Mouse (Mus musculus): ENCODE results near the gene Atp6v1g2.

DNA sequence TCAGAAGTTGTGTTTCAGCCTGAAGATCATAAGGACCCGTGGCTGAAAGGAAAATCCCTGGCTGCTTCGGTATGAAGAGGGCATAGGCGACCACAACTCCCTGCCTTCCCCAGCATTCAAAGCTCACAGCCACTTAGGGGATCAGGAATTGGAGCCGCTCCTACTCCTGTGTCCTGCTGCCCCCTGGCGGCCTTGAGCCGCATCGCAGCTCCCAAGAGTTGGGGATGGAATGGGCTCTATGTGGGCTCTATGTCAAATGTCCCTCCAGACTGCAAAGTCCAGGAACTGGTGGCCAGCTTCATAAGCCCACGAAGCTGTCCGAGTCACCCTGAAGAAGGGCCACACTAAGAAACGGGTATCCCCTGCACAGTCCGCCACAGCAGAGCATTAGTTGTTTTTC, 41.3 kb downstream of the Atp6v1g2 start:
- TF ChIP-seq CTCF (IDR thresholded peaks at IDR 0.05; ENCODE audit: extremely low read depth, insufficient read depth, insufficient read length, insufficient replicate concordance) = peak; percentile 95
- no peak for TF ChIP-seq POLR2A (IDR thresholded peaks at IDR 0.05; ENCODE audit: low read depth, low read length)

Measured in spleen, adult 2 months (tissue).